Mouse (Mus musculus) adipocyte (in vitro differentiated cells): Measurements from ENCODE around the gene Tmem147.
A peak's percentile ranks its signal among the peaks of the same experiment; 100 is the strongest.

Experiments used
- DNase-seq: peaks from one replicate; pipeline ENCODE4 v3.0.0-alpha.2; 2016; ENCODE audit warnings: low spot score

Tmem147 gene

GRCm38 (mm10) chr7:30728214-30728613, 1.1 kb downstream of the Tmem147 start:
- DNase-seq = no peak

DNA sequence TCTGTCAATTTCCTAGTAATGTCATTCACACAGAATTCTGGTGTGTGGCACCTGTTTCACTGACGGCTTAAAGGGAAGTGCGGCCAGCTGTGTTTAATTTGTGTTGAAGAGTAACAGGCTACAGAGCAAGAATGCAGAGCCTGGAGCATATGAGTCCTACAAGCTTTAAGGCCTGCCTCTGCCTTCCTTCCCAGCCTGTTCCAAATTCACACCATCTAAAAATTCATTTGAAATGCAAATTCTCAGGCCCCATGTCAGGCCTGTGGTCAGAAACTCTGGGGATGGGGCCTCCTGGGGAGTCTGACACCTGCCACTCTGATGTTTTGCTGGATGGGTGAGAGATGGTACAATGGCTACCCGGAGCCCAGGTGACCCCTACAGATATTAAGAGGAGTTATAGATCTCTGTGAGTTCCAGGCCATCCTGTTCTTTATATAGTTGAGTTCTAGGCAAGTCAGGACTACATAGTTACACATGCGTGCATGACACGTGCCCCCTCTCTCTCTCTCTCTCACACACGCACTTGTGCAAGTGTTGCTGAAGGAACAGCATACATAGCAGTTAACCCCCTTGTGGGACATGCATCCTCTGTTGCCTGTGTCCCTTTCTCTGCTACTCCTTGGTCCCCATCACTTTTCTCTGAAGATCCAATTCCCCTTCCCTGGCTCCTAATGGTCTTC, 5.9 kb downstream of the Tmem147 start:
- DNase-seq = no peak

DNA sequence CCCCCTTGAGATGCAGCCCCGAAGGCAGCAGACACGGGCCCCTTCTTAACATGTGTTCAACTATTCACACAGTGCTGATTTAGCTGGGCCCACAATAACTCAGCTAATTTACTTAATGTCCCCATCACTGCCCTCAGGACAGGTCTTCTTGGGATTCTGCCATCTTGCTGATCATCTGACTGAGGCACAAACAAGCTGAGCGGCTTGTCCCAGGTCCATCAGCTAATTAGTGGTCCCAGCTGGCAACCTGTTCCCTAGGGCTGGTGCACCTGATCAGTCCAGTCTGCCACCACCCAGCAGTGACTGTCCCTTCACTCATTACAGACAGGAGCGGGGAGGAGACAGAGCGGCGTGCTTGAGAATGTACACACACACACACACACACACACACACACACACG, 8.1 kb downstream of the Tmem147 start:
- DNase-seq = no peak

GRCm38 (mm10) chr7:30719669-30720068, 9.7 kb downstream of the Tmem147 start:
- no peak for DNase-seq

GRCm38 (mm10) chr7:30717716-30718046, 11.7 kb downstream of the Tmem147 start:
- no peak for DNase-seq

- DNase-seq = no peak
Observed at GRCm38 (mm10) chr7:30717006-30717715, 12.2 kb downstream of the Tmem147 start.

DNA sequence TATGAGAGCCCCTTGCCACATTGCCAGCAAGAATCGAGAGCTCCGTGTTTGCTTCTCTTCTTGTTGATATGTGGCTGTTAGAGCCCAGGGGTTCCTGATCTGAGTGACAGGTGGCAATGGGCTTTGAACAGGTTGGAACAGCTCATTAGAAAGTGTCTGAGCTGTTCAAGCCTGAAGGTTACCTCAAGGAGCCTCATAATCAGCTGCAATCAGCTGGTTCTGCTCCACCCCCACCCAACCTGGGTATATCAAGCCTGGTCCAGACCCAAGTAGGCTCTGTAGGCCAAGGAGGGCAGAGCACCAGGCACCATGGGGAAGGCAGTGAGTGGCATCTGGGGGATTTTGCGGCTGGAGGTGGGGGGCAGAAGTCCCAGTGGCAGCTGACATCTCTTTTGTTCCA, 17.4 kb downstream of the Tmem147 start, which contains the start of gene Atp4a:
TSS of gene Atp4a (plus strand) at position 268 of the 400 bp plus-strand sequence.
- DNase-seq = no peak

- no peak for DNase-seq
Observed at GRCm38 (mm10) chr7:30707441-30707840, 21.9 kb downstream of the Tmem147 start.

DNA sequence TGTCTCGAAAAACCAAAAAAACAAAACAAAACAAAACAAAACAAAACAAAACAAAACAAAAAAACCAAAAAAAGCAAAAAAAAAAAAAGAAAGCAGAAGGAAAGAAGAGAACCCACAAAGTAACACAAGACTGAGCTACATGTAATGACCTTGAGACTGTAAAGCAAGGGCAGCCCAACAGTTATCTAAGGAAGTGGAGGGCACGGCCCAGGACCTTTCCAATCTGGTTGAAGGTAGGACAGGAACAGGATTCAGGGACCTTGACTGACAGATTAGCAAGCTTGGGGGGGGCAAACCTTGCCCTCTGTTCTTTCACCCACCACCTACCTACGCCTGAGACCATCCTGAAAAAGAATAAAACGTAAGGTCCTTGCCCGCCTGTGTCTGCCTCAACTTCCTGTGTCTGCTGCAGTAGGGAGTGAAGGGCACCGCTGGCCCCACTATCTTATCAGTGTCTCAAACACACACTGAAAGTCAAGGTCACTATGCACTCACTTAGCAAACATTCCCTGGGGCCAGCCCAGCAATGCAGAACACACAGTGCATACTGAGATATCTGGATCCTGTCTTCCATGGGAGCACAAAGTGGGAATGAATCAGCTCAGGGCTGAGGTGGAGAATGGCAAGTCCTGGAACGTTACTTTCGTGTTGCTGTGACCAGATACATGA, 23.0 kb downstream of the Tmem147 start:
- DNase-seq = no peak

DNA sequence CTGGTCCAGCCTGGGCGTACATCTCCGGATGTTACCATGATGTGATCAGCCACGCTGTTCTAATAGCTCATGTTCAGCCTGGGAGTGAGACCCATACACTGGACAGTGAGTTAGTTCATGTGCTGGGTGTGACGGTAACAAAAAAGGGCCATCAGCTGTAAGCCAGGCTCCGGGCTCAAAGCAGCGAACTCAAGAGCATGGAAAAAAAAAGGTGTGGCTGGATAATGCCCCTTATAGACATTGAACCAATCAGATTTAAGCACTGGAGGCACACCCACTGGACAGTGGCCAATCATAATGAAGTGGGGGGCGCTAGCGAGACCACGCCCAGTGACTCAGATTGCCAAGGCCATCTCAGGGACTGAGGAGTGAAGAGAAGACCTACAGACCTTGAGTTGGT, 30.8 kb downstream of the Tmem147 start, which contains the start of gene 2200002J24Rik:
TSS of gene 2200002J24Rik (plus strand) at position 338 of the 400 bp plus-strand sequence.
- DNase-seq = no peak

DNA sequence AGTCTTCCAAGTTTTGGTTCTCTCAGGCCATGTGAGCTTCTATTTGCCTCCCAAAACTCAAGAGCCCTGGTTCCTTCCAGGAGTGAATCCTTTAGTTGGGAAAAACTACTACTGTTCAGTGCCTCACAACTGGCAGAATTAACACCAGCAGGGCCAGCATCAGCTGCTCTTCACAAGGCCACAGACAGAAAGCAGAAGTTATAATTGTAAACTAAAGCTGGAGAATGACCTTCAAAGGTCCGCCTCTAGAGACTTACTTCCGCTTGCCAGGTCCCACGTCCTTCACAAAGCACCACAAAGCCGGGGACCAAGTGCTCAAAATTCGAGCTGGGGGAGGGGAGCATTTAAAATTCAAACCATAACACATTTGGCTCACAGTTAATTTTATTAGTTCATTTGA, 31.2 kb downstream of the Tmem147 start:
- DNase-seq = no peak

DNA sequence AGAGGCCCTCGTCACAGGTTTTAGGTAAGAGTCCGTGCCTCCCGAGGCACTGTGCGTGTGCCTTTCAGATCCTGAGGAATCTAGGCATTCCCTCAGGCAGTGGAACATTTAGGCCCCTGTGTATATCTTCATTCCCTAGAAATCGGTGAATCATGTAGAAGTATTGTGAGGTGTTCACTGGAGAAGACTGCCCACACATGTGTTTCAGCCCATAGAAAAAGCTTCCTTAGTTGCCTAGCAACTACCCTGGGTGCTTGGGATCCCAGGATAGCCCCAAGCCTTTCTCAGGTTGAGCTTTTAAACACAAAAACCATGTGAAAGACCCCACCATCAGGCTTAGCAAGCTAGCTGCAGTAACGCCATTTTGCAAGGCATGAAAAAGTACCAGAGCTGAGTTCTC, 41.0 kb downstream of the Tmem147 start:
- DNase-seq = no peak

GRCm38 (mm10) chr7:30683425-30683824, 45.9 kb downstream of the Tmem147 start:
- no peak for DNase-seq

- no peak for DNase-seq
Observed at GRCm38 (mm10) chr7:30681897-30682296, 47.4 kb downstream of the Tmem147 start.

- peak; percentile 61 for DNase-seq
Observed at GRCm38 (mm10) chr7:30678263-30678975, 50.9 kb downstream of the Tmem147 start.
